Mouse (Mus musculus): ENCODE data around the gene Tcp11l2. TPM values are rescaled to one million over a fixed set of nuclear protein-coding genes. Genes with fewer than 3 reads are reported as not detected.

Gene Tcp11l2
- polyA plus RNA-seq, 2 experiments = 31.4 to 44.2 TPM

DNA sequence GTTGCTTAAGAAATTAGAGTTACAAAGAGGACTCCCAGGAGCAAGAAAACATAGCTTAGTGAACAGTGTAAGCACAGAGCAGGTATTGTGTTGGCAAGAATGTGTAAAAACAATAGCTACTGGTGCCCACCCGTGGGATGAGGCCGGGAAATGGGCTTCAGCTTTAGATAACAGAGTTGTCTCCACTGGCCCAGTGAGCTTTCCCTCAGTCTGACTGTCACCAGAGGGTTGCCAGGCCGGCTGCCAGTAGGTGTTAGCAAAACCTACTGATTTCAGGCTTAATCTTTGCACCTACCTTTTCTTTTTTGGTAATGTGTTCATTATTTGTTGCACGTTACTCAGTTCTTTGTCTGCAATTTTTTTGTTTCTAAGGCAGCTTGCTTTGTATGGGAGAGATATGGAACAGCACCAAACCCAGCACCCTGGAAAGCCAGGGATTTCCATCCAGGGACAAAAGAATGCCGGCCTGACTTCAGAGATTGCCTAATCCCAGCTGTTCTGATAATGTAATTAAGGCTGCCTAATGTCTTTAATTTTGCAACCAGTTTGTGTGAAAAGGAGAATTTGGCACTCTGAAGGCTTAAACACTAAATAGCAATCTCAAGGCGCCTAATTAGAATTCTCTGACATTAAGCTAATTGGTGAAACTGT lies 81.1 kb downstream of the Tcp11l2 start:
- no peak for DNase-seq (ENCODE audit: low read depth in 3 of 3, low spot score in 3 of 3)
- 40% methylated on average over 6 of the region's 6 CpGs for WGBS (ENCODE audit: insufficient replicate concordance)
- H3K9ac ChIP-seq (replicated peaks) = no peak overlapping the region
- no peaks in the 10 kb centered on the region for H3K4me1 ChIP-seq (replicated peaks; ENCODE audit: control insufficient read depth in 2 of 2, insufficient read depth in 2 of 2, low read length in 1 of 2)
- ATAC-seq (ENCODE audit: insufficient read depth) = no peak
- TF ChIP-seq EP300 (IDR thresholded peaks at IDR 0.05; ENCODE audit: low read depth) (no peak), CTCF (IDR thresholded peaks at IDR 0.05; ENCODE audit: low read depth) (no peak)
- no peaks in the 10 kb centered on the region for H3K9me3 ChIP-seq (ENCODE audit: control insufficient read depth, low read length)
- H3K27me3 ChIP-seq (ENCODE audit: control insufficient read depth, insufficient read depth, low read length) = no peaks in the 10 kb centered on the region
- no peak overlapping the region for H3K4me2 ChIP-seq (ENCODE audit: low read depth)
- peaks cover 4% of the 10 kb centered on the region; the same call in 1 of the 2 replicates for H3K36me3 ChIP-seq (replicated peaks; ENCODE audit: control insufficient read depth, insufficient read depth, low read depth)
- H3K27ac ChIP-seq = no peak overlapping the region
- H3K4me3 ChIP-seq (ENCODE audit: insufficient read depth in 1 of 2, low read depth in 2 of 2, low read length in 2 of 2) = no peak overlapping the region

DNA sequence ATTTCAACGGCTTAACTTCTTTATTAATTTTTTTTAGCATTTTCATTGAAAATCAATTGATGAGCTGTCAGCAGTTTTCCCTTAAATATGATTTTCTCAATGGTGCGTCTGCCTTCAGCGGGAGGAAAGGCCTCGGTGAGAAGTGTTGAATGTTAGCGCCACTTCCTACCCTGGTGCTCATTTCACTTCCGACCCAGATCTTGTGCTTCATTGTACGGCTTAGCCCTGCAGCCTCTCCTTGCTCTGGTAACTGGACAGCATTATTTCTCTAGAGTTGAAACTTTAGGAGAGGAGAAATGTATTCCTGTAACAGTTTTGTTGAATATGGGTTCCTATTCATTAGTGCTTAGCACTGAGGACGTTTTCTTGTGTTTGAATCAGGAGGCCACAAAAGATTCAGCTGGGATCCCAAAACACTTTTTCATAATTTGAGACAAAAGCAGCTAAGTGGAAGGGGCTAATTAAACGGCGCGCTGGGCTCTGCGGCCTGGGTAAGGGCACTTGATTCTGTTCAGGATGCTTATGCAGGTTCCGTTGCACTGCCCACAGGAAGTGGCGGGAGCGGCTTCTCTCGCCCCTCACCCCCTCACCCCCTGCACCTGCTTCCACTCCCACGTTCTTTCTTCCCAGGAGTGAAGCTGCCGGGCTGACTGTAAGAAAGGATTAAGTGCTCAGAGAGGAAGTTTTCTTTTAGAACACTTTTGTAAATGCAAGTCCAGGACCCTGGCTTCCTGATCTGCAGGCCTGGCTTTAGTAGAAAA lies 81.8 kb downstream of the Tcp11l2 start:
- H3K4me1 ChIP-seq (replicated peaks; ENCODE audit: control insufficient read depth in 2 of 2, insufficient read depth in 2 of 2, low read length in 1 of 2) = no peaks in the 10 kb centered on the region
- no peak overlapping the region for H3K27ac ChIP-seq
- DNase-seq (ENCODE audit: low read depth in 3 of 3, low spot score in 3 of 3) (no peak), ATAC-seq (ENCODE audit: insufficient read depth) (no peak)
- H3K36me3 ChIP-seq (replicated peaks; ENCODE audit: control insufficient read depth, insufficient read depth, low read depth) = no peaks in the 10 kb centered on the region
- H3K9me3 ChIP-seq (ENCODE audit: control insufficient read depth, low read length) = no peaks in the 10 kb centered on the region
- 38% methylated on average over 18 of the region's 18 CpGs for WGBS (ENCODE audit: insufficient replicate concordance)
- H3K4me3 ChIP-seq (ENCODE audit: insufficient read depth in 1 of 2, low read depth in 2 of 2, low read length in 2 of 2) = no peak overlapping the region
- no peak overlapping the region for H3K9ac ChIP-seq (replicated peaks)
- H3K4me2 ChIP-seq (ENCODE audit: low read depth) = no peak overlapping the region
- TF ChIP-seq CTCF (IDR thresholded peaks at IDR 0.05; ENCODE audit: low read depth) = no peak
- no peak for TF ChIP-seq EP300 (IDR thresholded peaks at IDR 0.05; ENCODE audit: low read depth)
- H3K27me3 ChIP-seq (ENCODE audit: control insufficient read depth, insufficient read depth, low read length) = no peaks in the 10 kb centered on the region

DNA sequence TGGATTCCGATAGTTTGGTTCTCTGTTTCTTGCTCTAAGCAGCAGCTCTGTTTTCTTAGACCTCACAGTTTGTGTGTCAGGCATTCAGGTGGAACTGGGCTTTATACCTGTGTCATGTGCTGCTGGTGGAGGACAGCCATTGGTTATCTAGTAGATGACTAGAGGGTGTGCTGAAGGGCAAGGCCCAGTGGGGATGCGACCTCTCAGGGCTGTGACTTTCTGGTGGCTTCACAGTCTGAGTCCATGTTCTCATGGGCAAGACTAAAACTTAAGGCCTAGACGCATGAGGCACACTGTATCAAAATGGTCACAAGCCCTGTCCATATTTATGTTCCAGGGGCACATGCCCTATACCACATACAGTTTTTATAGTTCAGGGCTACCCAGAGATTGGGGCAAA lies 82.9 kb downstream of the Tcp11l2 start:
- no peaks in the 10 kb centered on the region for H3K27me3 ChIP-seq (ENCODE audit: control insufficient read depth, insufficient read depth, low read length)
- no peak overlapping the region for H3K4me3 ChIP-seq (ENCODE audit: insufficient read depth in 1 of 2, low read depth in 2 of 2, low read length in 2 of 2)
- 79% methylated on average over 3 of the region's 3 CpGs for WGBS (ENCODE audit: insufficient replicate concordance)
- TF ChIP-seq EP300 (IDR thresholded peaks at IDR 0.05; ENCODE audit: low read depth) = no peak
- TF ChIP-seq CTCF (IDR thresholded peaks at IDR 0.05; ENCODE audit: low read depth) = no peak
- ATAC-seq (ENCODE audit: insufficient read depth) = no peak
- no peak overlapping the region for H3K4me2 ChIP-seq (ENCODE audit: low read depth)
- no peak overlapping the region for H3K27ac ChIP-seq
- H3K9ac ChIP-seq (replicated peaks) = no peak overlapping the region
- no peaks in the 10 kb centered on the region for H3K4me1 ChIP-seq (replicated peaks; ENCODE audit: control insufficient read depth in 2 of 2, insufficient read depth in 2 of 2, low read length in 1 of 2)
- no peaks in the 10 kb centered on the region for H3K36me3 ChIP-seq (replicated peaks; ENCODE audit: control insufficient read depth, insufficient read depth, low read depth)
- no peak for DNase-seq (ENCODE audit: low read depth in 3 of 3, low spot score in 3 of 3)
- H3K9me3 ChIP-seq (ENCODE audit: control insufficient read depth, low read length) = no peaks in the 10 kb centered on the region

DNA sequence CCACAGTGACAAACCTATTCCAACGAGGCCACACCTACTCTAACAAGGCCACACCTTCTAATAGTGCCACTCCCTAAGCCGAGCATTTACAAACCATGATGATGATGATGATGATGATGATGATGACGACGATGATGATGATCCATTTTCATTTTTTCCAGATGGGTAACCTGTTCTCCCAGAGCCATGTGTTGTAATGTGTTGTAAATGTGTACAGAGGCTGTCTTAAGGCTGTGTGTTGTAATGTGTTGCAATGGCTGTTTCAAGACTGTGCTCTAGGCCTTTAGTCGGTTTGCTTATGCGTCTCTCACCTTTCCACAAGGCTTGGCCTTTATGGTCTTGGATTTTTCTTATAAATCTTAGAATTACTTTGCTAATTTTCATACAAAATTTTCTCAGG lies 85.7 kb downstream of the Tcp11l2 start:
- H3K36me3 ChIP-seq (replicated peaks; ENCODE audit: control insufficient read depth, insufficient read depth, low read depth) = no peaks in the 10 kb centered on the region
- H3K9ac ChIP-seq (replicated peaks) = no peak overlapping the region
- no peak overlapping the region for H3K27ac ChIP-seq
- DNase-seq (ENCODE audit: low read depth in 3 of 3, low spot score in 3 of 3) = no peak
- H3K27me3 ChIP-seq (ENCODE audit: control insufficient read depth, insufficient read depth, low read length) = no peaks in the 10 kb centered on the region
- no peaks in the 10 kb centered on the region for H3K9me3 ChIP-seq (ENCODE audit: control insufficient read depth, low read length)
- 79% methylated on average over 6 of the region's 6 CpGs for WGBS (ENCODE audit: insufficient replicate concordance)
- H3K4me3 ChIP-seq (ENCODE audit: insufficient read depth in 1 of 2, low read depth in 2 of 2, low read length in 2 of 2) = no peak overlapping the region
- peaks cover 0 to 4% of the 10 kb centered on the region in 2 experiments; a peak in 1 of 4 replicates for H3K4me1 ChIP-seq (replicated peaks; ENCODE audit: control insufficient read depth in 2 of 2, insufficient read depth in 2 of 2, low read length in 1 of 2)
- TF ChIP-seq EP300 (IDR thresholded peaks at IDR 0.05; ENCODE audit: low read depth) = no peak
- no peak for TF ChIP-seq CTCF (IDR thresholded peaks at IDR 0.05; ENCODE audit: low read depth)
- no peak overlapping the region for H3K4me2 ChIP-seq (ENCODE audit: low read depth)
- ATAC-seq (ENCODE audit: insufficient read depth) = no peak

Other genes starting within 250 kb of the Tcp11l2 start
- gene Nuak1, start 136.0 kb upstream of the Tcp11l2 start, polyA plus RNA-seq (2012; rRNA removed) = 0.34 and 0.42 TPM in 2 replicates
- 0.03 and 0.13 TPM in 2 replicates for gene Nuak1, start 136.0 kb upstream of the Tcp11l2 start, polyA plus RNA-seq (2014; fragmentation: Nextera tagmentation; extraction: Ambion mirVana)
- 3.5 and 5.8 TPM in 2 replicates for gene Ckap4, start 42.6 kb upstream of the Tcp11l2 start, polyA plus RNA-seq (2012; rRNA removed)
- gene Ckap4, start 42.6 kb upstream of the Tcp11l2 start, polyA plus RNA-seq (2014; fragmentation: Nextera tagmentation; extraction: Ambion mirVana) = 8.2 and 8.6 TPM in 2 replicates
- gene Polr3b, start 45.7 kb downstream of the Tcp11l2 start, polyA plus RNA-seq (2012; rRNA removed) = 2.2 and 3.7 TPM in 2 replicates
- gene Polr3b, start 45.7 kb downstream of the Tcp11l2 start, polyA plus RNA-seq (2014; fragmentation: Nextera tagmentation; extraction: Ambion mirVana) = 5.8 and 6.5 TPM in 2 replicates
- 0.04 TPM in 1 of 2 replicates, not detected in the other for gene Rfx4, start 179.4 kb downstream of the Tcp11l2 start, polyA plus RNA-seq (2012; rRNA removed)
- gene Rfx4, start 179.4 kb downstream of the Tcp11l2 start, polyA plus RNA-seq (2014; fragmentation: Nextera tagmentation; extraction: Ambion mirVana) = not detected in 2 replicates